ENCODE assay signal across 23 mouse cellular contexts in genomic region chr10:60463953-60464647, GRCm38 (mm10).
DNase-seq lines count a peak whose midpoint lies in the region.
"Had no signal": no experiment of that assay in that cellular context is flagged by ENCODE, and none has a peak within 500 bp of the region (broad histone marks: within the 10 kb centered on the region; RNA-seq: fewer than 3 reads in every experiment).

No protein-coding gene starts in this region.

- intact Hi-C loops in heart, postnatal 25 days (cut with DNase I), result no loop called here

- peak; percentile 81 for DNase-seq in heart, adult 11 months
- no peak for DNase-seq in heart, postnatal 25 days (ENCODE audit: low spot score)
- peak; percentile 7 to 24 for DNase-seq in kidney, postnatal 4 days
- no peak for DNase-seq in kidney, postnatal 25 days
- peak; percentile 54 for DNase-seq in testis, postnatal 10 days (ENCODE audit: low spot score)
- DNase-seq in testis, postnatal 14 days (ENCODE audit: low spot score), result no peak
- DNase-seq in cerebellum, adult 11-12 months, result no peak
- DNase-seq: adrenal gland, postnatal 10 days; cerebellum, adult 11 months; cerebellum, adult 9-11 months; embryo, embryonic 11 days; gastrocnemius, postnatal 25 days; heart, adult 18-20 months; heart, postnatal 4 days; kidney, adult 18-20 months; layer of hippocampus, adult 9-11 months; liver; lung, adult 2 months; lung, postnatal 10 days; midbrain, embryonic 14.5 days; right cerebral cortex, adult 18-20 months; right cerebral cortex, postnatal 4 days; thymus, postnatal 4 days had no signal

Comparison
In these comparisons a context has a peak if more than half of its experiments do, and no peak if none do; other contexts are left out.
1. DNase-seq: peak in heart, adult 11 months (single experiment), kidney, postnatal 4 days (2 of 2) and testis, postnatal 10 days (single experiment); none in heart, postnatal 25 days (single experiment), kidney, postnatal 25 days (0 of 2), testis, postnatal 14 days (single experiment) and cerebellum, adult 11-12 months (single experiment).